Mouse (Mus musculus): ENCODE results near the gene Sirt1.
"Not testable (repeated sequence)": the region's sequence is repeated elsewhere in the genome, so short reads cannot be mapped to it uniquely, and the experiment has no call there.

Gene Sirt1

DNA sequence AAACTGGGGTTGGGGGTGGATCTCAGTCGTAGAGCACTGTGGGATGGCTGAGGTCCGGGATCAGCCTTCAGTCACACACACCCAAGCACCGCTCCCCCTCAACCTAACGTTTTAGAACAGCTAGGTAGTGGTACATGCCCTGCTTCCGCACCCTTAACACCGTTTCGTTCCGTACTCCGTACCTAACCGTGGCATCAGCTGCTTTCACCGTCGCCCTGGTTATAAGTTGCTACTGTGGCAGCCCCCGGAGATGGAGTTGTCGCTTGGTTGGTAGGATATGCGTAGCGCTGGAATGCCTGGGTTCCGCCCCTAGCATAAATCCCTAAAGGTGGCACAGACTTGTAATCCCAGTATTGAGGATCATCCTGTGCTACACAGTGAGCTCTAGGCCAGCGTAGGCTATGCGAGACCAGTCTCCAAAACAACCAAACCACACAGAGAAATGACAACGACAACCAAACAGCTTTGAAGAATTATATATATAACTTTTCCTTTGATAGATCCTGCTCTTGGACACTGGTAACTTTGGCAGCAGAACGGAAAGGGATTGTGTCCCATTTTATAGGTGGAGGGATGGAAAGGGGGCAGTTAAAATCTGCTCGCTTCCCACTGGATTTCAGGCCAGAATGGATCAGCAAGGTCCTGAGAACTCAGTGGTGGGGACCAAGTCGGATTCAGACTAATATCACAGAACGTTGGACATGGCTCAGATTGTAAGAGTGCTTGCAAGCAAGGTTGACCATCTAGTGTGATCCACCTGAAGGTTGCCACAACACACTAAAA is at the start of gene Sirt1:
Gene Sirt1 (minus strand): TSS at position 207 of the 783 bp plus-strand sequence.
- no peak for DNase-seq (ENCODE audit: low read depth, low spot score)

DNA sequence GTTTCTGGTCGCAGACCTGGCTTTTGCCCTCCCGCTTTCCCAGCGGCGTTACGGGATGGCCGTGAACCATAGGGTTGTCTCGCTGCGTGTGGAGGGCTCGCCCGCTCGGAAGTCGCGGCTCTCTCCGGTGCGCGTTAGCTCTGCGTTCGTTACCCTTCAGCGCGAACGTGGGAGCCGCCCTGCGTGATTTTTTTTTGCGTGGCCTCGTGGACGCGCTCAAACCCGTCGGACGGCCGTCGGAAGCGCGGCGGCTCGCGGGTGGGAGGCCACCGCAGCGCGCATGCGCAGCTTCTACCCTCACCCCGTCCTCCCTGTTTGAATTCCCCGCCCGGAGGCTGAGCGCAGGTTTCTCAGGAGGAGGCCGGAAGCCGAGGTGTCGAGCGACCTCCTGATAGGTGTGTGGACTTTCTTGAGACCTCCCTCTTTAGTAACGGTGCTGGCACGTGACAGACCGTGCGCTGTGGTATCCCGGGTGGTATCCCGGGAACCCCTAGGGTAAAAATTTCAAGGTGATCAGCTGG is 48.3 kb upstream of the Sirt1 start, which contains the start of gene Ctnna3:
Gene Ctnna3 (plus strand): TSS at position 314 of the 521 bp plus-strand sequence.
- DNase-seq (ENCODE audit: low read depth, low spot score): peak; percentile 96

DNA sequence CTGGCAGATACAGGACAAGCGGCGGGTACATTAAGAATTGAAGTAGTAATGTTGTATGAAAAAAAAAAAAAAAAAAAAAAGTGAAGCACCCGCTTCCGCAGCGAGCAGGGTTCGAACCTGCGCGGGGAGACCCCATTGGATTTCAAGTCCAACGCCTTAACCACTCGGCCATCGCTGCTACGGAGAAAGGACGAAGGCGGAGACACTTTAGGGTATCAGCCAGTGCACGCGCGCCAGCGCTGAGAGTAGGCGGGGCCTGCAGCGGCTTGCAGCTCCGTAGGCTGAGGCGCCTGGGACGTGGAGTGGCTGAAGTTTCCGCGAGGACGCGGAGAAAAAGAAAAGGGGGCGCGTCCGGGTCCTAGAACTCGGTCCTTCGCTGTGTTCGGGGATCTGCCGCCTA is 47.9 kb upstream of the Sirt1 start:
- peak; percentile 97 for DNase-seq (ENCODE audit: low read depth, low spot score)

DNA sequence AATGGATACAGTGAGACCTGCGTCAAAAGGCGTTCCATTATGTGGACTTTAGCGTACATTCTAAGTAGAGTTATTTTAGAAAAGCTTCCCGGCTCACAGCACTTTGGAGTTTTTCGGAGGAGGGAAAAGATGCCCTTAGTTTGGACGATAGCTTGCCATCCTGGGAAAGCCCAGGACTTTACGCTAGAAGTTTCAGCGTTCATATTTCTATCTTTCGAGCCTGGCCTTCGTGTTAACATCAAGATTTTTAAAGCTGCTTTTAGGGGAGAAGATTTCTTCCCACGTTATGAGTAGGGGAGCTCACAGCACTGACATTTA is 47.5 kb upstream of the Sirt1 start:
- DNase-seq (ENCODE audit: low read depth, low spot score): no peak

DNA sequence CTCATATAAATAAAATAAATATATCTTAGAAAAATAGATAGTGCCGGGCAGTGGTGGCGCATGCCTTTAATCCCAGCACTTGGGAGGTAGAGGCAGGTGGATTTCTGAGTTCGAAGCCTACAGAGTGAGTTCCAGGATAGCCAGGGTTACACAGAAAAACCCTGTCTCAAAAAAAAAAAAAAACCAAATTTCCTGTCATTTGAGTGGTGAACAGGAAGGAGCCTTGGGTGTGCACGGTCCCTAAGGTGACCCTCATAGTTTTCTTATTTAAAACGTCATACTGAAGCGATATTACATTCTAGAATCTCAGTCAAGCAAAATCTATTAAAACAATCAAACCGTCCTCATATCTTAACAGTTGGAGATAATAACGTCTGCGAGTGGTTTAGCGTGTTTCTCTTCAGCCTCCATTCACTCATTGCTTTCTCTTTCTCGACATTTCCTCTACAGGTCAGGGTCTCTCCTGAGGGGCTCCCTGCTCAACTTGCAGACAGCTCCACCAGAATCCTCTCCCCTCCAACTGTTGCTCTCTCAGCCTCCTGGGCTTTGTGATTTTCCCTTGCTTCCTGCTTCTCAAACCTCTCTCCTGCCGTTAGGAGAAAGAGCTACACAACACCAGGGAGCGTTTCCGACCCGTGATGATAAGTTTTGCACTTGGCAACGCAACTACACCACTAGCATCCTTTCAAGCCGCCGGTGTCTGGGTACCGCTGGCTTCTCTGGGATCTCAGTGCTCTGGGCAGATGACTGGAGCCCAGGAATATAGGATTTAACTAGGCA is 46.9 kb upstream of the Sirt1 start:
- DNase-seq (ENCODE audit: low read depth, low spot score): no peak

DNA sequence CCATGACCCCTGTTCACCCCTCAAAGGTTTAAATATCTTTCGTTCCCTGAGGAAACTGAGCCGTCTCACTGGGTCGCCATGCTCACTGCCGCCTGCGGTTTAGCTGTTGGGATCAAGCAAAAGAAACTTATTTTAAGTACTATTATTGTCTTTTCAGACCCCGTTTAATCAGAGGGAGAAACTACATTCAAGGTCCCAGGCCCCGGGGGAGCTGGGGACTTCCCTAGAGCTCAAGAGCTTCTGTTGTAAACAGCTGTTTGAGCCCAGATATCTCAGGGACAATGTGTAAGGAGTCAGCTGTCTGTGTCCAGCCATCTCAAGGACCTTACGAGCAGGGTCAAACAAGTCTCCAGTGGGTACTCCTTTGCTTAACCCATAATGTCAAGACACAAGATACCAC is 45.6 kb upstream of the Sirt1 start:
- no peak for DNase-seq (ENCODE audit: low read depth, low spot score)

DNA sequence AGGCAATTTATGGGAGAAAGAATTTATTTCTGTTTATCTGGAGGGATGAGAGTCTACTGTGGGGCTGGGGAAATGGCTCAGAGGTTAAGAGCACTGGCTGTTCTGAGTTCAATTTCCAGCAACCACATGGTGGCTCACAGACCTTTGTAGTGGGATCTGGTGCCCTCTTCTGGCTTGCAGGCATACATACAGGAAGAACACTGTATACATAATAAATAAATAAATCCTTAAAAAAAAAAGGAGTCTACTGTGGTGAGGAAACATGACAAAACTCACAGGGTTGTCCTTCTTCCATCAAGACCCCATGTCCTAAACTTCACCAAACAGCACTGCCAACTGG is 42.9 kb upstream of the Sirt1 start:
- DNase-seq (ENCODE audit: low read depth, low spot score): no peak

DNA sequence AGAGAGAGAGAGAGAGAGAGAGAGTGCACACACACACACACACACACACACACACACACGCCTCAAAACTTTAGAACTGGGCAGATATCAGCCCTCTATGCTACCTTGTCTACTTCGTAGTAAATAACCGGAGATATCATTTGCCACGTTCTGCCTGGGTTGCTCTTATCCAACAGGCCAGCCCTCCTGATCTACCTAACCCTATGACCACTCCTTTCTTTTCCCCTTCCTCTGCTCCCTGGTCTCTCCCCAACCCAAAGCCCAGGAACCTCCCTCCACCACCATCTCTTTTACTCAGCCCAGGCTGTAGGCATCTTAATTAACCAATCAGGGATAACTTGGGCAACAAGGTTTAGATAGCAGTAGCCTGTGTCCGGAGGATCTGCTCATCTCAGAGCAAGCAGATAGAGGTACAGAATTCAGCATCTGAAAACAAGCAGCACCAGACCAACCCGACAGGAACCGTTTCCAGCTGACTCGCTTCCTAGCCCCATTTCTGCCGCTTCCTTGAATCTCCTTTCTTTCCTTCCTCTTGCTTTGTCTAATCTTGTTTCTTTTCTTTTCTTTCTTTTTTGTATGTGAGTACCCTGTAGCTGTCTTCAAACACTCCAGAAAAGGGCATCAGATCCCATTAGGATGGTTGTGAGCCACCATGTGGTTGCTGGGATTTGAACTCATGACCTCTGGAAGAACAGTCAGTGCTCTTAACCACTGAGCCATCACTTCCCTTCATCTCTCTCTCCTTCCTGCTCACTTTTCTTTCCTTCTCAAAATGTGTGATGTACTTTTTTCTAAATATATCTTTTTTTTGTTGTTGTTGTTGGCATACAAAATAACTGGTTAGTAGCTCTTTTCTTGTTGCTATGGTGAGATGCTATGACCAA is 42.3 kb upstream of the Sirt1 start:
- no peak for DNase-seq (ENCODE audit: low read depth, low spot score)

DNA sequence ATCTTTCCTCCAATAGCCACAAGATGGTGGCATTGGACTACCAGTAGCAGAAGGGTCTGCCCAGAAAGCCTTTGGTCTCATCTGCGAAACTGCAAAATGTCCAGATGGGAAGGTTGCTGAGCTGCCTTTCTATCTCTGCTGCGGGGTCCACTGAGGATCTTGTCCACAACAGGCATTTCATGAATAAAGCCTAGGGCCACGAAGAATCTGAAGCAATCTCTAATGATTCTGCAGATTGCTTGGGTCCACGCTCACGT is 41.2 kb upstream of the Sirt1 start:
- no peak for DNase-seq (ENCODE audit: low read depth, low spot score)

DNA sequence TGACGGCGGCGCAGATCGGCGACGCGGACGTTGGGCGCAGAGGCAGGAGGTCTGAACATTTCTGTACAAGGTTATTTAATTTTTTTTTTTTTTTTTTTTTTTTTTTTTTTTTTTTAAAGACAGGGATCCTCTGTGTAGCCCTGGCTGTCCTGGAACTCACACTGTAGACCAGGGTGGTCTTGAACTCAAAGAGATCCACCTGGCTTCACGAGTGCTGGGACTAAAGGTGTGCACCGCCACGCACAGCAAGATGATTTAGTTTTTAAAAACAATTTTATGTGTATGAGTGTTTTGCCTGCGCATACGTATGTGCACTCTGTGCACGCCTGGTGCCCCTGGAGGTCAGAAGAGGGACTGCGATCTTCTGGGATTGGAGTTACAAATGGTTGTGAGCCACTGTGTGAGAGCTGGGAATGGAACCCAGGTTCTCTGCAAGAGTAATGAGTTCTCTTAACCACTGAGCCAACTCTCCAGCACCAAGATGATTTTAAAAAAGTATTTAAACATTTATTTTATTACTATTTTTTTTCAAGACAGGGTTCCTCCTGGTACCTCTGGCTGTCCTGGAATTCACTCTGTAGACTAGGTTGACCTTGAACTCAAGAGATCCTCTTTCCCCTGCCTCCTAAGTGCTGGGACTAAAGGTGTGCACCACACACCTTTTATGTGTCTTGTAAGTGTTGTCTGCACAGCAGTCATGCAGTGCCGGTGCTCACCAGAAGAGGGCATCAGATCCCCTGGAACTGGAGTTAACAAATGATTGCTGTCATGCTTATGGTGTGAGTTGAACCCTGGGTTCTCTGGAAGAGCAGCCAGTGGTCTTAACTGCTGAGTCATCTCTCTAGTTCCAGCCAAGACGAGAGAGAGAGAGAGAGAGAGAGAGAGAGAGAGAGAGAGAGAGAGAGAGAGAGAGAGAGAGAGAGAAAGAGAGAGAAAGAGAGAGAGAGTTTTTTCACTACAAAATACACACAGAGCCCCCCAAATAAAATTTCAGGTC is 40.5 kb upstream of the Sirt1 start, which contains the start of gene Gm7075:
Gene Gm7075 (minus strand): TSS at position 51 of the 997 bp plus-strand sequence.
- DNase-seq (ENCODE audit: low read depth, low spot score): peak; percentile 19

DNA sequence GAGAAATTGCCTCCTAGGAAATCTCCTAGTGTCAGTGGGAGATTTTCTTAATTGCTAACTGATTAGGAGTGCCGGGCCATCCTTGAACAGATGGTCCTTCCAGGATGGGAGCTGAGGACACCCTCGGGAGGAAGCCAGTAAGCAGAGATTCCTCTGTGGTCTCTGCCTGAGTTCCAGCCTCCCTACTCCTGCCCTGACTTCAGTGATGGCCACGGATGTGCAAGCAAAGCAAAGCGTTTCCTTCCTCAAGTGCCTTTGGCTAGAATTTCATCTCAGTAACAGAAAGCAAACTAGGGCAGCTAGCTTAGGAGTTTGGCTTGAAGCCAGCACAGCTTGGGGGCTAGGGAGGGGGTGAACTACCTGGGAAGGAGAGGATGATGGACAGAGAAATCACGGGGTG is 35.6 kb upstream of the Sirt1 start:
- DNase-seq (ENCODE audit: low read depth, low spot score): no peak

DNA sequence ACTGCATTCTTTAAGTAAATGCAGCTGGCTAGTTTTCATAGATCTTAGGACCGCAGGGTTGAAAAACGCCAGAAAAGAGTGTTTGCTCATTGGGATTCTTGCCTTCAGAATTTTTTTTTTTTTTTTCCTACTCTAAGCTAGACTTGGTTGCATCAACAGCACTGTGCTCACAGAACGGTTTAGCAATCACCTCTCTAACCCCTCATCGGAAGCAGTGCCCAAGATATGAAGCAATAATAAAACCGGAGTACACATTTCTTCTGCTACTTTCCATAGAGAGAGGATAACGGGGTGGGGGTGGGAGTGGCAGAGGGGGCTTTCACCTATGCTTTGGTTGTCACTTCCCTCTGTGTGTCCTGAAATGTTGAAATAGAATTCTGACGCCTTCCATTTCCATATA is 34.3 kb upstream of the Sirt1 start:
- DNase-seq (ENCODE audit: low read depth, low spot score): no peak

DNA sequence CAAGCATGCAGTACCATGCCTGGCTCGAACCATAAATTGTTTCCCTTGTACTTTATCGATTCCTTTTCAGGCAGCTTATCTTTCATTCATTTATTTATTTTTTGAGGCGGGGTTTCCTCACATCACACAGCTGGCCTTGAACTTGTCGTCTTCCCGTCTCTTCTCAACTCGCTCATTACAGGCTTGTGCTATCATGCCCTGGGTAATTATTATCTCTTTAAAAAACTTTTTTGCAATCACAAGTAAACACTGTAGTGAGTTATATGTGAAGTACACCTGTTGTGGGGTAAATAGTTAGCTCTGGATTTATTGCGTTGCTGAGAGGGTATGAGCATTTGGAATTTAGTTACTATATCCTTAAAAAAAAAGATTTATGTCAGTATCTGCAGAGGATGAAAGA is 33.8 kb upstream of the Sirt1 start:
- no peak for DNase-seq (ENCODE audit: low read depth, low spot score)

DNA sequence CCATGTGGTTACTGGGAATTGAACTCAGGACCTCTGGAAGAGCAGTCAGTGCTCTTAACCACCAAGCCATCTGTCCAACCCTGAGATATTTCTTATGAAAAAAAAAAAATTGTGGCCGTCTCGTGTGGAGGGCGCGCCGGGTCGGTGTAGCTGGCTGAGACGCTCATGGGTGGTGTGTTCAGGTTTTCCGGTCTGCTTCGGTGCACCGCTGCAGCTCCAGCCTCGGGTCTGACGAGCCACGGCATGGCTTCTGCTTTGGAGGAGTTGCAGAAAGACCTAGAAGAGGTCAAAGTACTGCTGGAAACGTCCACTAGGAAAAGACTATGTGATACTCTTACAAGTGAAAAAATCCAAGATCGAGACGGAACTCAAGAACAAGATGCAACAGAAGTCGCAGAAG is 31.3 kb upstream of the Sirt1 start:
- DNase-seq (ENCODE audit: low read depth, low spot score): no peak

DNA sequence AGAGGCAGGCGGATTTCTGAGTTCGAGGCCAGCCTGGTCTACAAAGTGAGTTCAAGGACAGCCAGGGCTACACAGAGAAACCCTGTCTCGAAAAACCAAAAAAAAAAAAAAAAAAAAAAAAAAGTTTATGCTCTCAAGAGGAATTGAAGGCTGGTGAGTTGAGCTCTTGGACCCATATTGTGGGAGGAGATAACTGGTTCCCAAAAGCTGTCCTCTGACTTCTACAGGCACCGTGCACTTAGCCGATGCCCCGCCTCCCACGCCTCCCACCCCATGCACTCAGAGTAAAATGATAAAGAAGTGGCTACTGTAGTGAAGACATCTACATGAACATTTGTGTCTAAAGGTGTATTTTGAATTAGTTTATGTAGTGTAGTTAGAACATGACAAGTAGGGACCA is 30.2 kb upstream of the Sirt1 start:
- DNase-seq (ENCODE audit: low read depth, low spot score): not testable (repeated sequence)

DNA sequence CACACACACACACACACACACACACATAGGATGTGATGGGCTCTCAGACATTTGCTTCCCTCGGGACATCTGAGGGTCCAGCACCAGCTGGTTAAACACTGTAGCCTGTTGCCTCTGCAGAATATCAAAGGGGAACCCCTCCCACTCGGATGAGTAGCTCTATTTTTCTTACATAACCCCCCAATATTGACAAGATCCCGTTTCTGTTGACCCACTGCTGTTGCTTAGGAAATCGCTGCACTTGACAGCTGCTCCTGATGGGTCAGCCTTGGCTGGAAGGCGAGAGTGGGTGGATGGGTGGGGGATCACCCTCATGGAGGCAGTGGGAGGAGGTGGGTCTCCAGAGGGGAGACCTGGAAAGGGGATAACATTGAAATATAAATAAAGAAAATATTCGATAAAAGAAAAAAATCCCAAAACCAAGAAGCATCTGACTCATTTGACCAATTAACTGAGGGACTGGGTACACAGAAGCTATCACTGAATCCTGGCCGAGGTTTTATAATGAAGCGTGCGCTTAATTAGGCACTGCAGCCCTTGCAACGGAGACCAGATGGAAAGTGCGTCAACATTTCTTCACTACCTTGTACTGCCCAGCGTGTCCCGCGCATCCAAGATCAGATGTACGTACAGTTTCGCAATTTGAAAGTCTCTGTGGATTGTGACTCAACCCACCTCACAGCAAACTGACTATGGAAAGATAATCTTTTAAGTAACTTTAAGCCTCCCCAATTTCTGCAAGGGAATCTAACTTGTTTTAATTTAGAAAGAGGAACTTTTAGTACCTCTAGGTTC is 28.9 kb upstream of the Sirt1 start:
- DNase-seq (ENCODE audit: low read depth, low spot score): no peak

DNA sequence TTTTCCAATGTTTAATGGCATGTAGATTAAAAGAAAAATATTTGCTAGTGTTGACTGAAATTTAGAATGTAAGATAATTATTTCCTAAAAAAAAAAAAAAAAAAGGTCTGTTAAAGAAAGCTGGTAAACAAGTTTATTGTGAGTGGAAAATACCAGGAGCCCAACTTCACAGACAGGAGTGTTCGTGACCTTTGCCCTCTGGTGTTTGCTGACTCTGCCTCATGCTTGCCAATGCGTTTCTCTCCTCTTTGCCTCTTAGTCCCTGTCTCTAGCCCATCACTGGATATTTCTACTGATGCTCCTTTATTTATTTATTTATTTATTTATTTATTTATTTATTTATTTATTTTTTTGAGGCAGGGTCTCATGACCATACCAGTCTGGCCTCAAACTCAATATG is 22.1 kb upstream of the Sirt1 start:
- no peak for DNase-seq (ENCODE audit: low read depth, low spot score)

DNA sequence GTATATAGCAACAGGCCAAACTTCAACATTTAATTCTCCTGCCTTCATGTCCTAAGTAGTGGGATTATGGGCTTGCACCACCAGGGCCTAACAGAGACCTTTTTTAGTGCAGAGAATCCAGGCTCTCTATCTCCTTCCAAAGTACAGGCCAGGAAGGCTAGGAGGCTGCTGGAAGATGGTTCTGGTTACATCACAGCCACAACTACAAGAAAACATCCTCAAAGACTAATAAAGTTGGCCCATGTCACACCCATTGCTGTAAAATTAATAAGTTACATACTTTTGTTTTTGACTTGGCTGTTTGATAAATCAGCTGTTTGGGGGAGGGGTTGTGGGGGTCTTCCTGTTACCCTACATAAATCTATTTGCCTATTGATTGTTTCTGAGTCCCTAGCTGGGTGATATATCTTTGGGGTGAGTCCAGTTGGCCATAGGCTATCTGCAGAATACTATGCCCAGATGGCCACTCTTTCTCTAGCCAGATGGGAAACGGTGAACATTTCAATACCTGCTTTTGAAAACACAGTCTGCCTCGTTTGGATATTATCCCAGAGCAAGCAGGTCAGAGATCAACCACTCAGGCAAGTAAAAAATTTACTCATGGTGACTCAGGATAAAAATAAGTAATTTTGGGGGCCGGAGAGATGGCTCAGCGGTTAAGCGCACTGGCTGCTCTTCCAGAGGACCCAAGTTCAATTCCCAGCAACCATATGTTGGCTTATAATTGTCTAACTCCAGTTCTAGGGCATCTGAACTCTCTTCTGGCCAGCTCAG is 21.4 kb upstream of the Sirt1 start:
- no peak for DNase-seq (ENCODE audit: low read depth, low spot score)

DNA sequence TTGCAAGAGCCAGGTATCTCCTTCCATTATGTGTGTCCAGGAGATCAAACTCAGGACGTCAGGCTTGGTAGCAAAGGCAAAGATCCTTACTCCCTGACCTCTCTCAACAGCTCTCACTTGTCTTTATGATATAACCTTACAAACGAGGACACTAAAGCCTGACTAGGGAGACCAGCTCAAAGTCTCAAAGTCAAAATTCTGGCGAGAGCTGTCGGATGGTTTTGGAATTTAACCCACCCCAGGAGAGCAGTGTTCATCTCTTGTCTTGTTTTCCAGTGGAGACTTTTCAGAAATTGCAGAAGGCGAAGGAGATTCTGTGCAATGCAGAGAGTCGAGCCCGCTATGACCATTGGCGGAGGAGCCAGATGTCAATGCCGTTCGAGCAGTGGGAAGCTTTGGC is 15.5 kb upstream of the Sirt1 start:
- DNase-seq (ENCODE audit: low read depth, low spot score): no peak

All from skeletal muscle tissue, adult 2 months (tissue).